Mouse (Mus musculus) ES-Bruce4 (cell line): ENCODE data around the gene Hoxa4.

ENCODE experiments used
- CTCF ChIP-seq: IDR thresholded peaks from one replicate; pipeline ENCODE4 v1.8.1; 2011; ENCODE audit warnings: low read depth, low read length
- EP300 ChIP-seq: IDR thresholded peaks from 2 replicates; pipeline ENCODE4 v1.6.1; 2011; ENCODE audit warnings: low read depth, low read length; ENCODE audit not compliant: insufficient read depth
- POLR2A ChIP-seq: IDR thresholded peaks from one replicate; pipeline ENCODE4 v1.8.1; 2011; ENCODE audit warnings: low read length; ENCODE audit not compliant: insufficient read depth

- TF ChIP-seq CTCF (no peak), POLR2A (no peak), EP300 (no peak)
Observed at GRCm38 (mm10) chr6:52207684-52207976, 16.1 kb upstream of the Hoxa4 start.
